Mouse (Mus musculus): ENCODE measurements at regions not wholly inside any gene's neighbourhood (a gene's known extent, or its start where the extent isn't known, plus 50 kb on each side); places are given as distances from the start of the nearest gene placed in this dataset.

GRCm38 (mm10) chr6:41113943-41114342, 78.6 kb upstream of the 2210010C04Rik start:
- Histone ChIP-seq H3K36me3 (ENCODE audit: control insufficient read depth, insufficient read depth, low read length) (no peaks in the 10 kb centered on the region), H3K4me3 (ENCODE audit: low read depth, low read length) (no peak overlapping the region), H3K4me2 (ENCODE audit: low read length) (no peak overlapping the region), H3K27me3 (ENCODE audit: control insufficient read depth, insufficient read depth, low read depth, low read length) (no peaks in the 10 kb centered on the region), H3K4me1 (ENCODE audit: control insufficient read depth, insufficient read depth, low read length) (no peaks in the 10 kb centered on the region), H3K9ac (ENCODE audit: low read depth, low read length) (no peak overlapping the region), H3K27ac (ENCODE audit: low read length) (no peak overlapping the region), H3K9me3 (replicated peaks; ENCODE audit: control insufficient read depth, low read length, poor library complexity, severe bottlenecking) (no peaks in the 10 kb centered on the region)
- 76% methylated on average over 1 of the region's 1 CpGs for WGBS
- ATAC-seq: no peak

- H3K4me1 ChIP-seq (ENCODE audit: control insufficient read depth, insufficient read depth, low read length): no peaks in the 10 kb centered on the region
- H3K4me3 ChIP-seq (ENCODE audit: low read depth, low read length): no peak overlapping the region
- H3K9ac ChIP-seq (ENCODE audit: low read depth, low read length): no peak overlapping the region
- H3K36me3 ChIP-seq (ENCODE audit: control insufficient read depth, insufficient read depth, low read length): no peaks in the 10 kb centered on the region
- H3K27ac ChIP-seq (ENCODE audit: low read length): no peak overlapping the region
- no peaks in the 10 kb centered on the region for H3K9me3 ChIP-seq (replicated peaks; ENCODE audit: control insufficient read depth, low read length, poor library complexity, severe bottlenecking)
- WGBS: 44% methylated on average over 7 of the region's 7 CpGs
- H3K4me2 ChIP-seq (ENCODE audit: low read length): no peak overlapping the region
- no peaks in the 10 kb centered on the region for H3K27me3 ChIP-seq (ENCODE audit: control insufficient read depth, insufficient read depth, low read depth, low read length)
- ATAC-seq: no peak
Measured at GRCm38 (mm10) chr6:41112861-41113610, 77.7 kb upstream of the 2210010C04Rik start.

- Histone ChIP-seq H3K9me3 (replicated peaks; ENCODE audit: control insufficient read depth, low read length, poor library complexity, severe bottlenecking) (no peaks in the 10 kb centered on the region), H3K9ac (ENCODE audit: low read depth, low read length) (no peak overlapping the region), H3K36me3 (ENCODE audit: control insufficient read depth, insufficient read depth, low read length) (no peaks in the 10 kb centered on the region), H3K4me2 (ENCODE audit: low read length) (no peak overlapping the region), H3K27ac (ENCODE audit: low read length) (no peak overlapping the region), H3K27me3 (ENCODE audit: control insufficient read depth, insufficient read depth, low read depth, low read length) (no peaks in the 10 kb centered on the region), H3K4me1 (ENCODE audit: control insufficient read depth, insufficient read depth, low read length) (no peaks in the 10 kb centered on the region), H3K4me3 (ENCODE audit: low read depth, low read length) (no peak overlapping the region)
- no peak for ATAC-seq
Measured at GRCm38 (mm10) chr6:41111829-41112228, 76.5 kb upstream of the 2210010C04Rik start.

- H3K9me3 ChIP-seq (replicated peaks; ENCODE audit: control insufficient read depth, low read length, poor library complexity, severe bottlenecking): no peaks in the 10 kb centered on the region
- ATAC-seq: no peak
- H3K36me3 ChIP-seq (ENCODE audit: control insufficient read depth, insufficient read depth, low read length): no peaks in the 10 kb centered on the region
- 65% methylated on average over 1 of the region's 1 CpGs for WGBS
- no peaks in the 10 kb centered on the region for H3K27me3 ChIP-seq (ENCODE audit: control insufficient read depth, insufficient read depth, low read depth, low read length)
- no peak overlapping the region for H3K27ac ChIP-seq (ENCODE audit: low read length)
- H3K4me2 ChIP-seq (ENCODE audit: low read length): no peak overlapping the region
- H3K4me1 ChIP-seq (ENCODE audit: control insufficient read depth, insufficient read depth, low read length): no peaks in the 10 kb centered on the region
- no peak overlapping the region for H3K4me3 ChIP-seq (ENCODE audit: low read depth, low read length)
- H3K9ac ChIP-seq (ENCODE audit: low read depth, low read length): no peak overlapping the region
Measured at GRCm38 (mm10) chr6:41108897-41109296, 73.6 kb upstream of the 2210010C04Rik start.

- 88% methylated on average over 6 of the region's 6 CpGs for WGBS
- no peak overlapping the region for H3K4me3 ChIP-seq (ENCODE audit: low read depth, low read length)
- ATAC-seq: no peak
Measured at GRCm38 (mm10) chr6:41103689-41104400, 68.5 kb upstream of the 2210010C04Rik start.

GRCm38 (mm10) chr6:41101997-41102396, 66.7 kb upstream of the 2210010C04Rik start:
- Histone ChIP-seq H3K36me3 (ENCODE audit: control insufficient read depth, insufficient read depth, low read length) (no peaks in the 10 kb centered on the region), H3K27me3 (ENCODE audit: control insufficient read depth, insufficient read depth, low read depth, low read length) (no peaks in the 10 kb centered on the region), H3K9ac (ENCODE audit: low read depth, low read length) (no peak overlapping the region), H3K9me3 (replicated peaks; ENCODE audit: control insufficient read depth, low read length, poor library complexity, severe bottlenecking) (no peaks in the 10 kb centered on the region), H3K4me2 (ENCODE audit: low read length) (no peak overlapping the region), H3K27ac (ENCODE audit: low read length) (no peak overlapping the region), H3K4me1 (ENCODE audit: control insufficient read depth, insufficient read depth, low read length) (no peaks in the 10 kb centered on the region), H3K4me3 (ENCODE audit: low read depth, low read length) (no peak overlapping the region)
- 85% methylated on average over 2 of the region's 2 CpGs for WGBS
- no peak for ATAC-seq

More at GRCm38 (mm10) chr6:41103689-41104400, 68.5 kb upstream of the 2210010C04Rik start:
- H3K9ac ChIP-seq (ENCODE audit: low read depth, low read length): no peak overlapping the region
- H3K27ac ChIP-seq (ENCODE audit: low read length): no peak overlapping the region
- H3K36me3 ChIP-seq (ENCODE audit: control insufficient read depth, insufficient read depth, low read length): no peaks in the 10 kb centered on the region
- no peaks in the 10 kb centered on the region for H3K9me3 ChIP-seq (replicated peaks; ENCODE audit: control insufficient read depth, low read length, poor library complexity, severe bottlenecking)
- no peak overlapping the region for H3K4me2 ChIP-seq (ENCODE audit: low read length)
- no peaks in the 10 kb centered on the region for H3K4me1 ChIP-seq (ENCODE audit: control insufficient read depth, insufficient read depth, low read length)
- no peaks in the 10 kb centered on the region for H3K27me3 ChIP-seq (ENCODE audit: control insufficient read depth, insufficient read depth, low read depth, low read length)

- H3K4me1 ChIP-seq (ENCODE audit: control insufficient read depth, insufficient read depth, low read length): no peaks in the 10 kb centered on the region
- no peak overlapping the region for H3K4me2 ChIP-seq (ENCODE audit: low read length)
- H3K4me3 ChIP-seq (ENCODE audit: low read depth, low read length): no peak overlapping the region
- no peaks in the 10 kb centered on the region for H3K27me3 ChIP-seq (ENCODE audit: control insufficient read depth, insufficient read depth, low read depth, low read length)
- H3K27ac ChIP-seq (ENCODE audit: low read length): no peak overlapping the region
- no peaks in the 10 kb centered on the region for H3K9me3 ChIP-seq (replicated peaks; ENCODE audit: control insufficient read depth, low read length, poor library complexity, severe bottlenecking)
- no peak overlapping the region for H3K9ac ChIP-seq (ENCODE audit: low read depth, low read length)
- H3K36me3 ChIP-seq (ENCODE audit: control insufficient read depth, insufficient read depth, low read length): no peaks in the 10 kb centered on the region
- WGBS: 70% methylated on average over 2 of the region's 2 CpGs
- ATAC-seq: no peak
Measured at GRCm38 (mm10) chr6:41100258-41100657, 64.9 kb upstream of the 2210010C04Rik start.

- ATAC-seq: 0 out of 2 replicates have a peak, but pooled peaks have one; percentile 54
- no peak overlapping the region for H3K9ac ChIP-seq (ENCODE audit: low read depth, low read length)
- no peaks in the 10 kb centered on the region for H3K27me3 ChIP-seq (ENCODE audit: control insufficient read depth, insufficient read depth, low read depth, low read length)
- no peaks in the 10 kb centered on the region for H3K36me3 ChIP-seq (ENCODE audit: control insufficient read depth, insufficient read depth, low read length)
- no peak overlapping the region for H3K4me2 ChIP-seq (ENCODE audit: low read length)
- WGBS: 52% methylated on average over 4 of the region's 4 CpGs
- H3K9me3 ChIP-seq (replicated peaks; ENCODE audit: control insufficient read depth, low read length, poor library complexity, severe bottlenecking): no peaks in the 10 kb centered on the region
- H3K27ac ChIP-seq (ENCODE audit: low read length): no peak overlapping the region
- no peak overlapping the region for H3K4me3 ChIP-seq (ENCODE audit: low read depth, low read length)
- no peaks in the 10 kb centered on the region for H3K4me1 ChIP-seq (ENCODE audit: control insufficient read depth, insufficient read depth, low read length)
Measured at GRCm38 (mm10) chr6:41091177-41091829, 56.0 kb upstream of the 2210010C04Rik start.
